Mouse (Mus musculus) monocyte, adult 5-6 weeks (primary cell): ENCODE results near the gene Cops3. TPM values are rescaled to one million over a fixed set of nuclear protein-coding genes. Genes with fewer than 3 reads are reported as not detected.

Experiments
- ATAC-seq: fragments of 153-309, 156-312 bp; replicated peaks from 2 replicates; pipeline ENCODE4 v1.8.0; 2017; ENCODE audit warnings: mild to moderate bottlenecking; ENCODE audit not compliant: low TSS enrichment, insufficient number of reproducible peaks, severe bottlenecking, poor library complexity, low FRiP score
- total RNA-seq: library from RNA; stranded (forward); fragments of 200-1000, 200-491, 200-594 nt; gene quantifications from 3 replicates; pipeline ENCODE4 v1.2.3, GENCODE M21; 2017

The Cops3 gene
- total RNA-seq, 1 experiment from 2014 or later, result 102 TPM

GRCm38 (mm10) chr11:59814936-59815335 is 24.7 kb downstream of the Cops3 start:
- ATAC-seq, result no peak

GRCm38 (mm10) chr11:59814311-59814710 is 25.3 kb downstream of the Cops3 start:
- no peak for ATAC-seq

- no peak for ATAC-seq
Measured at GRCm38 (mm10) chr11:59813276-59813675, 26.4 kb downstream of the Cops3 start.

- ATAC-seq, result no peak
Measured at GRCm38 (mm10) chr11:59811211-59811610, 28.4 kb downstream of the Cops3 start.

- ATAC-seq, result no peak
Measured at GRCm38 (mm10) chr11:59810480-59811158, 29.0 kb downstream of the Cops3 start.

GRCm38 (mm10) chr11:59809670-59810474 is 29.8 kb downstream of the Cops3 start, which contains the start of gene Flcn:
Gene Flcn, minus strand, starts transcription at chr11:59810016.
- peak; percentile 79 for ATAC-seq

- ATAC-seq, result peak; percentile 61
Measured at GRCm38 (mm10) chr11:59809071-59809669, 30.5 kb downstream of the Cops3 start.

- ATAC-seq, result no peak
Measured at GRCm38 (mm10) chr11:59808170-59808960, 31.3 kb downstream of the Cops3 start.

- no peak for ATAC-seq
Measured at GRCm38 (mm10) chr11:59805656-59806055, 34.0 kb downstream of the Cops3 start.

GRCm38 (mm10) chr11:59805256-59805655 is 34.4 kb downstream of the Cops3 start:
- no peak for ATAC-seq

GRCm38 (mm10) chr11:59804409-59805110 is 35.1 kb downstream of the Cops3 start:
- ATAC-seq, result no peak

GRCm38 (mm10) chr11:59803516-59803915 is 36.1 kb downstream of the Cops3 start:
- no peak for ATAC-seq

- ATAC-seq, result no peak
Measured at GRCm38 (mm10) chr11:59801881-59802280, 37.8 kb downstream of the Cops3 start.

- ATAC-seq, result no peak
Measured at GRCm38 (mm10) chr11:59800412-59800811, 39.2 kb downstream of the Cops3 start.

GRCm38 (mm10) chr11:59793390-59793789 is 46.2 kb downstream of the Cops3 start:
- no peak for ATAC-seq

- no peak for ATAC-seq
Measured at GRCm38 (mm10) chr11:59789311-59789710, 50.3 kb downstream of the Cops3 start.

- ATAC-seq, result 0 out of 2 replicates have a peak, but pooled peaks have one; percentile 7
Measured at GRCm38 (mm10) chr11:59787199-59787781, 52.3 kb downstream of the Cops3 start, which contains the start of gene Pld6. Gene Pld6, minus strand, starts transcription at chr11:59787645.
